22 mouse cellular contexts compared by ENCODE assay signal in genomic region chr6:124476216-124476615, GRCm38 (mm10). TPM values are rescaled to one million over a fixed set of nuclear protein-coding genes. Genes with fewer than 3 reads are reported as not detected.
DNase-seq lines count a peak whose midpoint lies in the region; ATAC-seq and TF ChIP-seq lines count a peak whose summit lies in the region.
"Had no signal": no experiment of that assay in that cellular context is flagged by ENCODE, and none has a peak within 500 bp of the region (broad histone marks: within the 10 kb centered on the region; RNA-seq: fewer than 3 reads in every experiment).

No protein-coding gene starts in this region.

- H3K79me2 ChIP-seq in CH12.LX (replicated peaks; ENCODE audit: control insufficient read depth, extremely low read depth, insufficient read depth, poor library complexity, severe bottlenecking): peaks cover 4% of the 10 kb centered on the region; the same call in 1 of the 2 replicates

- in situ Hi-C loops in CH12.LX (cut with MboI; ENCODE audit: low pct_ligation_motif_present, low pct_unique_long_range_greater_than_20kb, low sequenced_read_pairs) (loop anchor here (10.0 kb wide), 1 partner anchor 69 kb away; the partner anchor contains the start of gene C1s1), ES-E14 (cut with MboI; ENCODE audit: low sequenced_read_pairs in 2 of 2, unreplicated experiment in 2 of 2) (no loop called here)

- H3K4me1 ChIP-seq in CH12.LX (ENCODE audit: control insufficient read depth in 1 of 2, insufficient read depth in 2 of 2): peaks cover 17 to 48% of the 10 kb centered on the region in 2 experiments
- H3K4me1 ChIP-seq in ES-E14 (ENCODE audit: control insufficient read depth in 2 of 2, insufficient read depth in 2 of 2, low read length in 2 of 2, poor library complexity in 1 of 2): peaks cover 4 to 21% of the 10 kb centered on the region in 2 experiments
- peaks cover 74% of the 10 kb centered on the region for H3K4me1 ChIP-seq in liver, embryonic 13.5 days (replicated peaks)
- no peaks in the 10 kb centered on the region for H3K4me1 ChIP-seq in forebrain, embryonic 10.5 days
- H3K4me1 ChIP-seq: forebrain, embryonic 15.5 days had no signal

- TF ChIP-seq POLR2A in CH12.LX (IDR thresholded peaks at IDR 0.05; ENCODE audit: low read depth, low read length): no peak; the same call in 1 of the 2 replicates

- H3K27ac ChIP-seq in CH12.LX (ENCODE audit: insufficient read depth, low read depth): peak overlapping the region; percentile 68
- H3K27ac ChIP-seq in ES-E14 (ENCODE audit: insufficient read depth, low read depth, low read length, poor library complexity, severe bottlenecking): peak overlapping the region; percentile 83
- no peak overlapping the region for H3K27ac ChIP-seq in liver, embryonic 13.5 days
- H3K27ac ChIP-seq in forebrain, embryonic 10.5 days: no peak overlapping the region
- H3K27ac ChIP-seq: embryonic facial prominence, embryonic 15.5 days; forebrain, embryonic 15.5 days; heart, adult 2 months; heart, embryonic 15.5 days; hindbrain, embryonic 10.5 days; hindbrain, embryonic 14.5 days; intestine, embryonic 15.5 days had no signal

- 66% methylated on average over 7 of the region's 7 CpGs for WGBS in liver, embryonic 13.5 days (ENCODE audit: insufficient replicate concordance)
- WGBS in forebrain, embryonic 10.5 days: 81% methylated on average over 7 of the region's 7 CpGs

- peaks cover 29% of the 10 kb centered on the region for H3K27me3 ChIP-seq in CH12.LX (replicated peaks)
- no peaks in the 10 kb centered on the region for H3K27me3 ChIP-seq in liver, embryonic 13.5 days
- no peaks in the 10 kb centered on the region for H3K27me3 ChIP-seq in forebrain, embryonic 10.5 days (ENCODE audit: poor library complexity, severe bottlenecking)
- H3K27me3 ChIP-seq: embryonic facial prominence, embryonic 15.5 days; forebrain, embryonic 15.5 days; heart, embryonic 15.5 days; intestine, embryonic 15.5 days had no signal

- dilution Hi-C loops in CH12.LX (cut with MboI; ENCODE audit: extremely low pct_ligation_motif_present, extremely low pct_unique_long_range_greater_than_20kb, low sequenced_read_pairs): no loop called here

- TF ChIP-seq CTCF in CH12.LX (conservative IDR thresholded peaks at IDR 0.05 in 1 of 2, IDR thresholded peaks at IDR 0.05 in 1 of 2; ENCODE audit: low read depth in 2 of 2, low read length in 2 of 2): no peak

- ATAC-seq in liver, embryonic 13.5 days (ENCODE audit: low read depth): no peak
- ATAC-seq: forebrain, embryonic 15.5 days; intestine, embryonic 15.5 days had no signal

- H3K9me3 ChIP-seq in CH12.LX (replicated peaks; ENCODE audit: low read length): no peaks in the 10 kb centered on the region
- H3K9me3 ChIP-seq in ES-E14 (ENCODE audit: control insufficient read depth, insufficient read depth, low read depth, low read length): no peaks in the 10 kb centered on the region
- no peaks in the 10 kb centered on the region for H3K9me3 ChIP-seq in liver, embryonic 13.5 days (replicated peaks)
- no peaks in the 10 kb centered on the region for H3K9me3 ChIP-seq in forebrain, embryonic 10.5 days
- H3K9me3 ChIP-seq: embryonic facial prominence, embryonic 15.5 days; forebrain, embryonic 15.5 days; heart, embryonic 15.5 days; hindbrain, embryonic 10.5 days; intestine, embryonic 15.5 days had no signal

- H3K4me2 ChIP-seq in CH12.LX (ENCODE audit: insufficient read depth, low read depth, poor library complexity, severe bottlenecking): peak overlapping the region; percentile 57
- H3K4me2 ChIP-seq in liver, embryonic 13.5 days: 0 out of 2 replicates have a peak overlapping the region, but pooled peaks have one; percentile 12
- H3K4me2 ChIP-seq: embryonic facial prominence, embryonic 15.5 days; forebrain, embryonic 15.5 days; heart, embryonic 11.5 days; heart, embryonic 15.5 days; hindbrain, embryonic 14.5 days; intestine, embryonic 15.5 days had no signal

- H3K4me3 ChIP-seq in CH12.LX (replicated peaks in 1 of 3; ENCODE audit: low read depth in 2 of 3, low read length in 2 of 3, poor library complexity in 1 of 3) (peak overlapping the region; percentile 45 to 51 (median 45)), ES-E14 (ENCODE audit: insufficient read depth in 1 of 2, low read depth in 1 of 2, low read length in 2 of 2, poor library complexity in 1 of 2, severe bottlenecking in 1 of 2) (peak overlapping the region; percentile 37 to 83)
- H3K4me3 ChIP-seq in liver, embryonic 13.5 days (replicated peaks): no peak overlapping the region
- H3K4me3 ChIP-seq in forebrain, embryonic 10.5 days: no peak overlapping the region
- H3K4me3 ChIP-seq: embryonic facial prominence, embryonic 15.5 days; erythroblast, embryonic 14.5 days; forebrain, embryonic 15.5 days; heart, adult 2 months; heart, embryonic 15.5 days; hindbrain, embryonic 10.5 days; intestine, embryonic 15.5 days had no signal

- H3K36me3 ChIP-seq in CH12.LX (replicated peaks in 1 of 2; ENCODE audit: control insufficient read depth in 1 of 2, insufficient read depth in 1 of 2, low read length in 1 of 2): no peaks in the 10 kb centered on the region
- H3K36me3 ChIP-seq in ES-E14 (ENCODE audit: control insufficient read depth, insufficient read depth, low read length, poor library complexity, severe bottlenecking): peaks cover 11% of the 10 kb centered on the region
- no peaks in the 10 kb centered on the region for H3K36me3 ChIP-seq in liver, embryonic 13.5 days
- H3K36me3 ChIP-seq in forebrain, embryonic 10.5 days (replicated peaks): no peaks in the 10 kb centered on the region
- H3K36me3 ChIP-seq: embryonic facial prominence, embryonic 15.5 days; forebrain, embryonic 15.5 days; heart, embryonic 15.5 days; hindbrain, embryonic 10.5 days; intestine, embryonic 15.5 days had no signal

- DNase-seq in A20 (ENCODE audit: low read depth, low spot score) (peak; percentile 76), CH12.LX (ENCODE audit: extremely low read depth) (no peak), ES-E14 (ENCODE audit: low read depth, low spot score) (no peak)
- no peak for DNase-seq in liver, embryonic 13.5 days
- no peak for DNase-seq in T-cell, adult 2 months (ENCODE audit: low spot score)
- DNase-seq in forebrain, embryonic 10.5 days (ENCODE audit: extremely low spot score, low spot score): no peak
- DNase-seq in layer of hippocampus, adult 8-10 months (ENCODE audit: low spot score in 2 of 2): no peak
- DNase-seq: adrenal gland, adult 8-10 months; adrenal gland, postnatal 36 days; cerebellum, adult 2 months; cerebellum, postnatal 10 days; gastrocnemius, postnatal 14 days; heart, adult 2 months; kidney, adult 2 months had no signal

- TF ChIP-seq EP300 in CH12.LX (IDR thresholded peaks at IDR 0.05; ENCODE audit: low read length): no peak

- TF ChIP-seq RAD21 in CH12.LX (IDR thresholded peaks at IDR 0.05; ENCODE audit: low read depth, low read length): no peak

- H3K9ac ChIP-seq in CH12.LX (ENCODE audit: insufficient read depth, low read depth) (peak overlapping the region; percentile 67; the same call in 1 of the 2 replicates), ES-E14 (ENCODE audit: insufficient read depth, low read depth, low read length, poor library complexity, severe bottlenecking) (peak overlapping the region; percentile 94)
- H3K9ac ChIP-seq in liver, embryonic 13.5 days: no peak overlapping the region
- H3K9ac ChIP-seq: embryonic facial prominence, embryonic 15.5 days; forebrain, embryonic 15.5 days; heart, embryonic 15.5 days; hindbrain, embryonic 14.5 days; intestine, embryonic 15.5 days had no signal

TF ChIP-seq in CH12.LX, 34 proteins besides CTCF, POLR2A, EP300 and RAD21:
- TF ChIP-seq MAZ (IDR thresholded peaks at IDR 0.05; ENCODE audit: low read depth, low read length): 0 out of 2 replicates have a peak, but pooled peaks have one; percentile 38
- no peak for TF ChIP-seq BHLHE40 (IDR thresholded peaks at IDR 0.05; ENCODE audit: low read depth, low read length)
TF ChIP-seq in CH12.LX: peak in this region for 1.

TF ChIP-seq in ES-E14, 5 proteins besides CTCF, POLR2A, EP300 and RAD21:
- TF ChIP-seq ZNF384 (IDR thresholded peaks at IDR 0.05; ENCODE audit: low read depth, low read length) (no peak), ZC3H11A (IDR thresholded peaks at IDR 0.05; ENCODE audit: borderline replicate concordance, low read depth, low read length) (no peak), HCFC1 (IDR thresholded peaks at IDR 0.05; ENCODE audit: borderline replicate concordance, insufficient read depth, low read length) (no peak), CHD2 (IDR thresholded peaks at IDR 0.05; ENCODE audit: low read depth, low read length) (no peak), MAFK (IDR thresholded peaks at IDR 0.05; ENCODE audit: insufficient read depth, low read depth, low read length) (no peak)

RNA-seq across cellular contexts. Expression of gene Clstn3, which starts 11.6 kb away (rescaled TPM):
- 17.2 and 17.7 TPM in 2 replicates for total RNA-seq in CH12.LX (2012; rRNA removed)
- total RNA-seq in CH12.LX (2014; rRNA removed): 20.4 and 21.4 TPM in 2 replicates
- 126 and 130 TPM in 2 replicates for polyA plus RNA-seq in CH12.LX (2012; ENCODE audit: insufficient read length, low read depth)
- 37.0 and 79.2 TPM in 2 replicates for total RNA-seq in ES-E14 (2012; rRNA removed)
- polyA plus RNA-seq in liver, embryonic 13.5 days (2015; fragmentation: Nextera tagmentation; extraction: Ambion mirVana): 2.9 and 3.9 TPM in 2 replicates
- polyA plus RNA-seq in forebrain, embryonic 10.5 days (2016; fragmentation: Nextera tagmentation; extraction: Ambion mirVana): 8.4 and 10.6 TPM in 2 replicates
- total RNA-seq in layer of hippocampus, adult 8-10 months (2022): 100 to 1,000 TPM; 249 to 296 (median 280) TPM

RNA-seq across cellular contexts. Expression of gene C1rl, which starts 16.7 kb away (rescaled TPM):
- total RNA-seq in CH12.LX (2012; rRNA removed) (0.38 and 0.59 TPM in 2 replicates), CH12.LX (2014; rRNA removed) (1.0 and 1.2 TPM in 2 replicates), ES-E14 (2012; rRNA removed) (1.0 and 2.2 TPM in 2 replicates)
- 2.1 and 2.4 TPM in 2 replicates for polyA plus RNA-seq in CH12.LX (2012; ENCODE audit: insufficient read length, low read depth)
- polyA plus RNA-seq in liver, embryonic 13.5 days (2015; fragmentation: Nextera tagmentation; extraction: Ambion mirVana): 6.1 and 7.0 TPM in 2 replicates
- 0.11 and 0.21 TPM in 2 replicates for polyA plus RNA-seq in forebrain, embryonic 10.5 days (2016; fragmentation: Nextera tagmentation; extraction: Ambion mirVana)
- under 1 TPM; 0.39 to 0.67 (median 0.60) TPM for total RNA-seq in layer of hippocampus, adult 8-10 months (2022)
- polyA plus RNA-seq: erythroblast, embryonic 14.5 days had no signal

RNA-seq across cellular contexts. Expression of gene C1ra, which starts 36.0 kb away (rescaled TPM):
- total RNA-seq in CH12.LX (2012; rRNA removed) (8.4 and 9.9 TPM in 2 replicates), CH12.LX (2014; rRNA removed) (19.8 and 20.1 TPM in 2 replicates), ES-E14 (2012; rRNA removed) (0.26 and 0.31 TPM in 2 replicates)
- 21.9 TPM in 2 replicates for polyA plus RNA-seq in CH12.LX (2012; ENCODE audit: insufficient read length, low read depth)
- polyA plus RNA-seq in liver, embryonic 13.5 days (2015; fragmentation: Nextera tagmentation; extraction: Ambion mirVana): 7.5 and 8.4 TPM in 2 replicates
- polyA plus RNA-seq in forebrain, embryonic 10.5 days (2016; fragmentation: Nextera tagmentation; extraction: Ambion mirVana): 0.06 and 0.15 TPM in 2 replicates
- total RNA-seq in layer of hippocampus, adult 8-10 months (2022): 1 to 10 TPM in 3 of 4 experiments, under 1 TPM in 1; 0.89 to 1.9 (median 1.3) TPM

Comparison
In these comparisons a context has a peak if more than half of its experiments do, and no peak if none do; other contexts are left out.
1. H3K27ac ChIP-seq: peak in CH12.LX (single experiment) and ES-E14 (single experiment); none in liver, embryonic 13.5 days (single experiment) and forebrain, embryonic 10.5 days (single experiment).
2. H3K4me3 ChIP-seq: peak in CH12.LX (3 of 3) and ES-E14 (2 of 2); none in liver, embryonic 13.5 days (single experiment) and forebrain, embryonic 10.5 days (single experiment).